Mouse (Mus musculus) spleen, adult 12 weeks (tissue): Measurements from ENCODE around the gene Gm9780.
"Not testable (repeated sequence)": the region's sequence is repeated elsewhere in the genome, so short reads cannot be mapped to it uniquely, and the experiment has no call there.

ENCODE experiments used
- DNase-seq: peaks from one replicate; pipeline ENCODE4 v3.0.0; 2022; ENCODE audit warnings: low spot score

Gm9780 gene

DNA sequence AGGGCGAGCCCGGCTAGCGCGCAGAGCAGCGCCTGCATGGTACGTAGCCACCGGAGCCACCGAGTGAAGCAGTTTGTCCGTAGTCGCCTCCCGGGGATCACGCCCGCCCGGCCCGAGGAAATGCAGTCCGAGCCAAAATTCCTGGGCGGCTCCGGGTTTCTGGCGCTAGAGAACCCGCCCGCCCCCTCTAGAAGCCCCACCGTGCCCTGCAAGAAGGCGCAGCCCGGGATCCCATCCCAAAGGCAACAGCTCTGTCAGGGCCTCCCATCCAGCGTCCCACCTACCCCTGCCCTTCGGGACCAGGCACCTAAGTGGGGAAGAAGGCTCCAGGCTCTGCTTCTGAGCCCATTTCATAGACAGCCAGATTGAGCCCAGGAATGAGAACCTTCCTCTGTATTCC, at the start of gene Gm9780:
TSS of gene Gm9780 (minus strand) at position 101 of the 400 bp plus-strand sequence.
- not testable (repeated sequence) for DNase-seq

DNA sequence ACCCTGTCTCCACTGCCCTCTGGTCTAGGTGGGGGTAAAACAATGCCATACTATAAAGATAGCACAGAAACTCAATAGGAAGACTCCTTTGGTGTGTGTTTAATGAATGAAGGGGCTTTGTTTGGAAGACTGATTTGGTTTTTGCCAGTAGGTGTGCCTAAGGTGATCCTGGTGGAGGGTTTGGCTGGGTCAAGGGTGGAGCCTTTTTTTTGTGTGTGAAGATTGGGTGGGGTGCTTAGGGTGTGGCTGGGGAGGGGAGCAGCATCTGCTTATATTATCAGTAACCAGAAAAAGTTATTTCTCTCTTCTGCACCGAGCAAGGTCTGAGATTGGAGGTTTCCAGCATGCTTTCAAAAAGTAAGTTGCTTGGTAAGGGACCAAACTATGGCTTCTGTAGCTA, 39.5 kb upstream of the Gm9780 start, which contains the start of gene Cphx3:
TSS of gene Cphx3 (plus strand) at position 301 of the 400 bp plus-strand sequence.
- DNase-seq = not testable (repeated sequence)

DNA sequence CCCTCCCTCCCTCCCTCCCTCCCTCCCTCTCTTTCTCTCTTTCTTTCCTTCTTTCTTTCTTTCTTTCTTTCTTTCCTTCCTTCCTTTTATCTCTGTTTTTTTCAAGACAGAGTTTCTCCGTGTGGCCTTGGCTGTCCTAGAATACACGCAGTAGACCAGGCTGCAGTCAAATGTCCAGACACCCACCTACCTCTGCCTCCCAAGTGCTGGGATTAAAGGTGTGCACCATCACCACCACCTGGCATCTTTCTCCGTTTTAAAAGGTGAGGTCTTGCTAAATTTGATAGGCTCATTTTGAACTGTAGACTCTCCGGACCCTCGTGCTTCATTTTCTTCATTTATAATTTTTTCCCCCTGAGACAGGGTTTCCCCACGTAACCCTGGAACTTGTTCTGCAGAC, 38.7 kb upstream of the Gm9780 start, which contains the start of gene Cphx2:
TSS of gene Cphx2 (plus strand) at position 301 of the 400 bp plus-strand sequence.
- not testable (repeated sequence) for DNase-seq

DNA sequence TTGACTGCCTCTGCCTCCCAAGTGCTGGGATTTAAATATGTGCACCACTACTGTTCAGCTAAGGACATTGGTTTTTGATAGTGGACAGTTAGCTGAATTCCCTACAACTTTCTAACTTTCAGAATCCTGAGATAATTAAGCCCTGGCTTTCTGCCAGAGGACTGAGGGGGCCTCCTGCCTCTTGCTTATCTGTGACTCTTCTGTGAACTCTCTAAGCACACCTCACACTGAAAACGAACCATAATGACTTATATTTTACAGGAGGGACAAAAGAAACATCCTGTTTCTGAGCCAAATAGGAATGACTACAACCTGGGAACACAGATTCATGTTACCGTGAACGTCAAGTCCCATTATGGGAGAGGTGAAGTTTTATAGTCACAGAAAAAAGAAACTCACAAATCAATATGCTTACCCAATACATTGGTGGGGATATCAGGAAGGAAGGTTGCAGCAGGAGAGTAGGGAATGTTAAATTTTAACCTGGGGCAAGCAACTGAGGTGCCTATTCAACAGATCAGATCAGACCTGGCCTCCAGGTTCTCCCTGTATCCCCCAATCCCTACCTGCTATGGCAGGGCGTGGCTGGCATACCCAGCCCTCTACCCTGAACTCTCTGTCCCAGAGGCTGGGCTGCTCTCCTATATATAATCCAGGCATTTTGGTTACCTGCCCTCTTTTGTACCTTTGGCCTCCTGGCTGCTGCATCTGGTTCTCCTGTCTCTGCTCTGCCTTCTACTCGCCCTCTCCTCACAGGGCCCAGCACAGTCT, 34.3 kb upstream of the Gm9780 start:
- not testable (repeated sequence) for DNase-seq

DNA sequence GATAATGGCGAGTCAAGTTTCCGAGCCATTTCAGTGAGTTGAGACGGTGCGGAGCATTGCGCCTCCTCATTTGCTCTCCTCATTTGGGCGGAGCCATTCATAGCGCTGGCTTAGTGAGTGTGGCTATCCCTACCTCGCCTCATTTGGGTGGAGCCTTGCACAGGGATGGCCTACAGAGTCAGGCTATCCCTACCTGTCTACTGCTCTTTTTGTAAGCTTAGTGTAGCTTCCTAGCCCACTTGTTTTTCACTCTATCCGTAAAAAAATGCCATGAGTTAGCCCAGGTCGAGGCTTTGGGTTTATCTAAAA, 24.8 kb upstream of the Gm9780 start, which contains the start of gene Tmem254c:
TSS of gene Tmem254c (minus strand) at position 31 of the 309 bp plus-strand sequence.
- DNase-seq = not testable (repeated sequence)

- not testable (repeated sequence) for DNase-seq
Measured at GRCm38 (mm10) chr14:26066574-26067324, 24.2 kb upstream of the Gm9780 start.

GRCm38 (mm10) chr14:26059362-26059761, 16.9 kb upstream of the Gm9780 start:
- DNase-seq = not testable (repeated sequence)

DNA sequence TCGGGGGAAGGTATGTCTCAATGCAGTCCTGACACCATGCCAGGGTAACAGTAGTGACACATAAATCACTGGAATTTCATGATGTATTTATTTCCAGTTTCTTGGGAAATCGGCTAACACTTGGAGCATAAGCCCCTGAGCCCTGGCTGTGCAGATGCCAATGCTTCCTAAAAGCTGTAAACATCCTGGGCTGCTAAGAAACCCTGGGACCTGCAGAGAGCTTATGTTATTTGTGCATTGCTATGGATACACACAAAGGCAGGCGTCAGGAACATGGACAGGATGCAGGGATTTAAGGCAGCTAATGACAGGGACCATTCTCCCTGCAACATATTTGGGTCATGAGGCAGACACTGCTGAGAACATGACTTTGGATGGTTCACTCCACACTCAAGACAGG, 15.7 kb upstream of the Gm9780 start:
- not testable (repeated sequence) for DNase-seq

DNA sequence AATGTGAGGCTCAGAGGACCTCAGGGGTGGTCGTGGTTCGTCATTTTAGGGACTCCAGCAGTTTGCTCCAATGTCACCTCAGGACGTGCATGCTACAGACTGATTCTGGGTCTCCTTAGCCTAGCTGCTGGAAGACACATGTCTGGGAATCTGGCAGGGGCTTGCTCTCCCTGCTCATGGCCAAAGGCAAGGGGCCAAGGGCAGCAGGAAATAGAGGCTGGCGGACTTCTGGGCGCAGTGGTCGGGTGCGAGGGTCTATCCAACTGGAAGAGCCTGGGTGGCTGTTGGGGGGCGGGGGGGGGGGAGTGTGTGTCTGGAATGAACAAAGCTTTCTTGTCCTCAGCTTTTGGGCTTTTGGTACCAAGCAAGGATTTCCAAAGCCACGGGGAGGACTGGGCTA, 6.3 kb upstream of the Gm9780 start:
- not testable (repeated sequence) for DNase-seq

- DNase-seq = not testable (repeated sequence)
Measured at GRCm38 (mm10) chr14:26047026-26047425, 4.5 kb upstream of the Gm9780 start.

DNA sequence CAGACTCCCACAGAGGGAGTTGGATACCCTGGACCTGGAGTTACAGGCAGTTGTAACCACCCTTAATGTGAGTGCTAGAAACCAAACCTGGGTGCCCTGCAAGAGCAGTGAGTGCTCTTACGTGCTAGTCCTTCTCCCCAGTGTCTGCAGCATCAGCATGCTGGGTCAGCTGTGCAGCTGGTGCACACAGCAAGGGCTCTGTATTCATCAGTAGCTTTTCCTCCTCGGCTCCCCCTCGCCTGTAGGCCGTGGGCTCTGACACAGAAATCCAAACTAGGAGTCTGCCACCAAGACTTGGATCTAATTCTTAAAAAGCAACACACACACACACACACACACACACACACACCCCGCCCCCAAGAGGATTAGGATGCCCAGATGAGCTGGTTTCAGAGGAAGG, 2.5 kb upstream of the Gm9780 start:
- DNase-seq = not testable (repeated sequence)

GRCm38 (mm10) chr14:26035439-26035838, 7.1 kb downstream of the Gm9780 start:
- DNase-seq = not testable (repeated sequence)

DNA sequence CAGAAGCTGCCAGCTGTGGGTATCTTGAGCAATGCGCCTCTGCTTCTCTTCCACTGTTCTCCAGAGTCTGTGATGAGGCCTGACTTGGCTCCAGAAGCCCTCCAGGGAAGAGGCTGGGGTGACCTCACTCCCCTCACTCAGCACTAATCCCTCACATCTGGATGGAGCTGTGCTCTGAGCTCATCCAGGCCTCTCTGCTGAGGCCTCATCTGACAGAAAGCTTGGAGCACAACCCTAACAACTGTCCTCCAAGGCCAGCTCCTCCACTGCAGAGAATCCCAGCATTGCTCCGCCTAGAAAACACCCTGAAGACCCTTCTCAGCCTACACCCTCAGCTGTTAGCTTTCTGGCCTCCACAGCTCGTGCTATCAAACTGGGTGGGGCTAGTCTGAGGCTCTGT, 8.1 kb downstream of the Gm9780 start:
- not testable (repeated sequence) for DNase-seq

DNA sequence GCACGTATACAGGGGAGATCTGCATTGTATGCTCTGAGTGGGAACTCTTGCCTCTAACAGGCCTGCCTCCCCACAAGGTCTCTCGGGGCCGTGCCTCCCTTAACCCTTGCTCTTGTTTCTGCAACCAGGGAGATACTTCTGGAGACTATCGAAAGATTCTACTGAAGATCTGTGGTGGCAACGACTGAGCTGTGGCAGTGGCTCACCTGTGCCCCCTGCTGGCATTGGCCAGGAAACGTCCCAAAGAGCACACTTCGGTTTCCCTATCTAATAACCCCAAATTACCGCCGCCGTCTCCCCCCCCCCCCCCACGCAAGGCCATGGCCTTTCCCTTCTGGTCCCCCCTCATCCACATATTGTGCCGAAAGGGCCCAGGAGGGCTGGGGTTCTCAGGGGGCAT, 16.9 kb downstream of the Gm9780 start:
- DNase-seq = not testable (repeated sequence)

- DNase-seq = not testable (repeated sequence)
Measured at GRCm38 (mm10) chr14:26022831-26023230, 19.7 kb downstream of the Gm9780 start.

DNA sequence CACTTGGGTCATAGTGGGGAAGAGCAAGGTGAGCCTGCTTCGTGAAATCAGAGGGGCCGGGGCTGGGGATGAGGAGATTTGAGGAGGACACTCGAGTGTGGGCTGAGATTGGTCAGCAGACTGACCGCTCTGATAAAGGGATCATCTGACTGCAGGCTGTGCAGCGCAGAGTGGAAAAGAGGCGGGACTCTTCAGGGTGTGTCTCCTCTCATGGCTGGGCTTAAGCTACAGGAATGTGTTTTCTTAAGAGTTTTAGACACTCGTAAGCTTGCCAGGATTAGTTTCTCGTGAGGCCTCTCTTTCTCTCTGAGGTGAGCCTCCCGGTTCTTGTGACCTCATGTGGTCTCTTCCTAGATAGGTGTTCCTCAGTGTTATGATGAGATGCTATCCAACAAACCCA, 21.0 kb downstream of the Gm9780 start:
- not testable (repeated sequence) for DNase-seq

- not testable (repeated sequence) for DNase-seq
Measured at GRCm38 (mm10) chr14:26016414-26016813, 26.1 kb downstream of the Gm9780 start.

- DNase-seq = not testable (repeated sequence)
Measured at GRCm38 (mm10) chr14:26007462-26007861, 35.0 kb downstream of the Gm9780 start.

DNA sequence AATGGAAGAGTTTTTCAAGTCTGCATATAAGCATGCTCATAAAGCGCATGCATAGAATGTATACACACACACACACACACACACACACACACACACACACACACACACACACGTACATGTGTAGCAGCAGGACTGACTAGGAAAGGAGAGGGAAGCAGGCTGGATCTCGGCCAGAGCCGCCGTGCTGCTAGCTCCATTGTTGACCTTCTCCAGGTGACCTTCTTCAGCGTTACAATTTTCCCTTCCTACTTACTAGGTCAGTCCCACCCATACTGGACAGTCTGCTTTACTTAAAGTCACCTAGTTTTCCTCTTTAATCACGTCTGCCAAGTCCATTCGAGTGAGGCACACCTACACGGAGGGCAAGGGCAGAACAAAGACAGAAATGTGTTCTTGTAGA, 60.6 kb downstream of the Gm9780 start:
- DNase-seq = not testable (repeated sequence)

- DNase-seq = not testable (repeated sequence)
Measured at GRCm38 (mm10) chr14:25979242-25979941, 63.1 kb downstream of the Gm9780 start.

DNA sequence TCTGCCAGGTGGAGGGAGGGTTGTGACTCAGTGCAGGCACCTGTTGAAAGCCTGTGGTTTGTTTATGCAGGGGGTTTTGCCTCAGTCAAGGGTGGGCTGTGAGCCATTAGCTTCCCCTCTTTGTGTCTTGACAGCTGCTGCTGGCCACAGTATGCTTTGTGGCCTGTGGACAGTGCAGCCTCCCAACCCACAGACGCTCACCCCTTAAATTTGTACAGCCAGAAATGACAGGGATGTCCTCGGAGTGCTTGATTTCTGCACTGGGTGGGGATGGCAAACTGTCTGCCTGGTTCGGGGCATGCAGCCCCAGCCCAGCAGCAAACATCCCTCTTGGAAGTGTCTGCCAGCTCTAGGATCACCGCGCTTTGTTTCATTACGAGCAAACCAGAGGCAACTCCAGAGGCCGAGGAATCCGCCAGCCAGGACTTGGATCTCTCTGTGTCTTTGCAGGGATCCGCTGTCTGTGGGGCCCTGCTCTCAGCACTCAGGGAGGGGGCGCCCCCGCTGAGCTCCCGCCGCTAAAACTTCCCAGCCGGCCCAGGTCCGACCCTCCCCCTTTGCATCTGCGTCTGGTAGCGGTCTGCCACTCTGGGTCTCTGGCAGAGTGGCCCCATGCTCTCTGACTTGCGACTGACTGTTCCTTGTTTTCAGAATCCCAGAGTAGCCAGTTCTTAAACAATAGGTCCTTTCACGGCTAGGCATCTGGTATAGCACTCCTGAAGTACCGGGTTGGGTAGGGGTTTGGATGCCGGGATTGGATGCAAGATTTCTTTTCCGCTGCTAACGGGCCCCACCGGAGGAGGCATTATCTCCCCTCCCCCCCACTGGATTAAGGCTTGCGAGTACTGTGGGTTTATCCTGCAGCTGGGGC, 63.9 kb downstream of the Gm9780 start, which contains the start of gene Duxbl1:
TSS of gene Duxbl1 (plus strand) at position 207 of the 871 bp plus-strand sequence.
- not testable (repeated sequence) for DNase-seq
